Mouse (Mus musculus) hindbrain, postnatal 0 days (tissue): ENCODE measurements around the gene 3110040M04Rik. TPM values are rescaled to one million over a fixed set of nuclear protein-coding genes. Genes with fewer than 3 reads are reported as not detected.

Source experiments
- ATAC-seq: fragments of 200-750 bp; cut with Nextera tagmentation; 2 replicates; pipeline ENCODE4 v1.8.0; 2017; ENCODE audit warnings: mild to moderate bottlenecking, moderate TSS enrichment, moderate library complexity
- DNase-seq: peaks from one replicate; pipeline ENCODE4 v3.0.0-alpha.2; 2015; ENCODE audit warnings: low spot score
- H3K27ac ChIP-seq: fragments of 300-500 bp; sonication (generic); 2 replicates; pipeline ENCODE4 v1.5.1; 2014; ENCODE audit warnings: mild to moderate bottlenecking
- H3K27me3 ChIP-seq: fragments of 300-500 bp; sonication (generic); 2 replicates; pipeline ENCODE4 v1.6.1; 2014; ENCODE audit warnings: low read length, mixed read lengths; ENCODE audit not compliant: insufficient read depth
- H3K36me3 ChIP-seq: fragments of 300-500 bp; sonication (generic); 2 replicates; pipeline ENCODE4 v1.6.1; 2014; ENCODE audit warnings: low read length, mixed read lengths; ENCODE audit not compliant: insufficient read depth
- H3K4me1 ChIP-seq: fragments of 300-500 bp; sonication (generic); 2 replicates; pipeline ENCODE4 v1.6.1; 2014; ENCODE audit warnings: antibody characterized with exemption, low read length, mixed read lengths; ENCODE audit not compliant: insufficient read depth
- H3K4me2 ChIP-seq: fragments of 300-500 bp; sonication (generic); 2 replicates; pipeline ENCODE4 v1.6.1; 2014; ENCODE audit warnings: low read depth, mild to moderate bottlenecking, low read length, moderate library complexity, mixed read lengths
- H3K4me3 ChIP-seq: fragments of 300-500 bp; sonication (generic); 2 replicates; pipeline ENCODE4 v1.5.1; 2014; ENCODE audit warnings: low read length
- H3K9ac ChIP-seq: fragments of 300-500 bp; sonication (generic); replicated peaks from 2 replicates; pipeline ENCODE4 v1.6.1; 2014; ENCODE audit warnings: mild to moderate bottlenecking, low read length, moderate library complexity, mixed read lengths
- H3K9me3 ChIP-seq: fragments of 300-500 bp; sonication (generic); 2 replicates; pipeline ENCODE4 v1.6.1; 2016; ENCODE audit warnings: low read length, mixed read lengths
- CTCF ChIP-seq: IDR thresholded peaks from 2 replicates; pipeline ENCODE4 v1.5.1; 2016; ENCODE audit warnings: antibody characterized with exemption, control low read depth, low read depth
- WGBS: fragments of 180-500 bp; shearing (Covaris S2); extraction: QIAGEN DNeasy Blood & Tissue Kit; methylation state at CpG from one replicate; pipeline ENCODE4 v1.1.7; 2014; 5-methylcytosine and 5-hydroxymethylcytosine counted together
- polyA plus RNA-seq: library from polyadenylated mRNA; unstranded; fragments of >200 nt; fragmentation: Nextera tagmentation; extraction: Ambion mirVana; gene quantifications from 2 replicates; pipeline ENCODE4 v1.2.1, GENCODE M21; 2015
- total RNA-seq: library from RNA; depleted of rRNA; stranded (reverse); fragments of >200 nt; gene quantifications from 2 replicates; pipeline ENCODE4 v1.2.3, GENCODE M21; 2014

Gene 3110040M04Rik
- total and polyA plus RNA-seq, 2 experiments from 2014 or later, result not detected

- no peak overlapping the region for H3K4me3 ChIP-seq
- no peak overlapping the region for H3K27ac ChIP-seq
- no peak for TF ChIP-seq CTCF
- H3K4me1 ChIP-seq, result no peaks in the 10 kb centered on the region
- DNase-seq (no peak), ATAC-seq (no peak)
- no peaks in the 10 kb centered on the region for H3K27me3 ChIP-seq
- WGBS, result 93% methylated on average over 1 of the region's 1 CpGs
- no peak overlapping the region for H3K9ac ChIP-seq
- H3K9me3 ChIP-seq, result no peaks in the 10 kb centered on the region
- no peaks in the 10 kb centered on the region for H3K36me3 ChIP-seq
- H3K4me2 ChIP-seq, result no peak overlapping the region
Measured at GRCm38 (mm10) chr1:151224536-151224935, 20.6 kb downstream of the 3110040M04Rik start.

GRCm38 (mm10) chr1:151227506-151227905, 23.6 kb downstream of the 3110040M04Rik start:
- Histone ChIP-seq H3K9ac (no peak overlapping the region), H3K4me2 (no peak overlapping the region), H3K27me3 (no peaks in the 10 kb centered on the region), H3K4me3 (no peak overlapping the region), H3K4me1 (no peaks in the 10 kb centered on the region), H3K36me3 (no peaks in the 10 kb centered on the region), H3K27ac (no peak overlapping the region), H3K9me3 (no peaks in the 10 kb centered on the region)
- 87% methylated on average over 8 of the region's 8 CpGs for WGBS
- DNase-seq, result no peak
- TF ChIP-seq CTCF, result no peak
- ATAC-seq, result no peak

GRCm38 (mm10) chr1:151228320-151228989, 24.5 kb downstream of the 3110040M04Rik start:
- H3K27ac ChIP-seq, result no peak overlapping the region
- H3K27me3 ChIP-seq, result no peaks in the 10 kb centered on the region
- H3K4me1 ChIP-seq, result no peaks in the 10 kb centered on the region
- no peak for TF ChIP-seq CTCF
- ATAC-seq (no peak), DNase-seq (no peak)
- no peak overlapping the region for H3K4me2 ChIP-seq
- WGBS, result 83% methylated on average over 1 of the region's 1 CpGs
- no peaks in the 10 kb centered on the region for H3K9me3 ChIP-seq
- H3K36me3 ChIP-seq, result no peaks in the 10 kb centered on the region
- no peak overlapping the region for H3K9ac ChIP-seq
- H3K4me3 ChIP-seq, result no peak overlapping the region

- Histone ChIP-seq H3K9ac (no peak overlapping the region), H3K36me3 (no peaks in the 10 kb centered on the region), H3K27me3 (no peaks in the 10 kb centered on the region), H3K4me2 (no peak overlapping the region), H3K4me1 (no peaks in the 10 kb centered on the region), H3K9me3 (no peaks in the 10 kb centered on the region), H3K4me3 (no peak overlapping the region), H3K27ac (no peak overlapping the region)
- 85% methylated on average over 3 of the region's 3 CpGs for WGBS
- DNase-seq, result no peak
- no peak for ATAC-seq
- no peak for TF ChIP-seq CTCF
Measured at GRCm38 (mm10) chr1:151232346-151232745, 28.4 kb downstream of the 3110040M04Rik start.

GRCm38 (mm10) chr1:151233756-151234155, 29.8 kb downstream of the 3110040M04Rik start:
- no peaks in the 10 kb centered on the region for H3K36me3 ChIP-seq

GRCm38 (mm10) chr1:151235574-151235973, 31.7 kb downstream of the 3110040M04Rik start:
- Histone ChIP-seq H3K4me3 (no peak overlapping the region), H3K9ac (no peak overlapping the region), H3K36me3 (no peaks in the 10 kb centered on the region), H3K4me1 (no peaks in the 10 kb centered on the region), H3K27ac (no peak overlapping the region), H3K27me3 (no peaks in the 10 kb centered on the region), H3K4me2 (no peak overlapping the region), H3K9me3 (peaks cover 3% of the 10 kb centered on the region; the same call in 1 of the 2 replicates)
- ATAC-seq (no peak), DNase-seq (no peak)
- WGBS, result 18% methylated on average over 2 of the region's 2 CpGs
- TF ChIP-seq CTCF, result no peak

More at GRCm38 (mm10) chr1:151233756-151234155, 29.8 kb downstream of the 3110040M04Rik start:
- H3K4me2 ChIP-seq, result no peak overlapping the region
- ATAC-seq (no peak), DNase-seq (no peak)
- no peak for TF ChIP-seq CTCF
- no peak overlapping the region for H3K9ac ChIP-seq
- no peak overlapping the region for H3K4me3 ChIP-seq
- 78% methylated on average over 3 of the region's 3 CpGs for WGBS
- no peaks in the 10 kb centered on the region for H3K27me3 ChIP-seq
- no peaks in the 10 kb centered on the region for H3K4me1 ChIP-seq
- H3K9me3 ChIP-seq, result no peaks in the 10 kb centered on the region
- no peak overlapping the region for H3K27ac ChIP-seq
